Mouse (Mus musculus) neural tube, embryonic 14.5 days (tissue): ENCODE measurements around the gene Rnf17. TPM values are rescaled to one million over a fixed set of nuclear protein-coding genes. Genes with fewer than 3 reads are reported as not detected.

Experiments
- ATAC-seq: fragments of 200-750 bp; cut with Nextera tagmentation; 2 replicates; pipeline ENCODE4 v1.8.0; 2017; ENCODE audit warnings: low read depth, mild to moderate bottlenecking, moderate TSS enrichment, moderate library complexity
- H3K27ac ChIP-seq: fragments of 300-500 bp; sonication (generic); 2 replicates; pipeline ENCODE4 v1.5.1; 2014; ENCODE audit warnings: low read depth, mild to moderate bottlenecking, control low read depth, low read length, moderate library complexity, mixed read lengths
- H3K27me3 ChIP-seq: fragments of 300-500 bp; sonication (generic); 2 replicates; pipeline ENCODE4 v1.6.1; 2014; ENCODE audit warnings: low read length; ENCODE audit not compliant: control insufficient read depth, insufficient read depth
- H3K36me3 ChIP-seq: fragments of 300-500 bp; sonication (generic); 2 replicates; pipeline ENCODE4 v1.6.1; 2014; ENCODE audit warnings: low read length, mixed read lengths; ENCODE audit not compliant: control insufficient read depth, insufficient read depth
- H3K4me1 ChIP-seq: fragments of 300-500 bp; sonication (generic); 2 replicates; pipeline ENCODE4 v1.6.1; 2014; ENCODE audit warnings: low read length; ENCODE audit not compliant: control insufficient read depth, insufficient read depth
- H3K4me2 ChIP-seq: fragments of 300-500 bp; sonication (generic); 2 replicates; pipeline ENCODE4 v1.6.1; 2014; ENCODE audit warnings: mild to moderate bottlenecking, low read depth, low read length, control low read depth
- H3K4me3 ChIP-seq: fragments of 300-500 bp; sonication (generic); 2 replicates; pipeline ENCODE4 v1.5.1; 2014; ENCODE audit warnings: low read depth, low read length, control low read depth, mixed read lengths
- H3K9ac ChIP-seq: fragments of 300-500 bp; sonication (generic); replicated peaks from 2 replicates; pipeline ENCODE4 v1.6.1; 2014; ENCODE audit warnings: low read depth, mild to moderate bottlenecking, control low read depth, low read length, mixed read lengths
- H3K9me3 ChIP-seq: fragments of 300-500 bp; sonication (generic); 2 replicates; pipeline ENCODE4 v1.6.1; 2016; ENCODE audit warnings: low read length; ENCODE audit not compliant: control insufficient read depth
- WGBS: fragments of 180-500 bp; shearing (Covaris S2); extraction: QIAGEN DNeasy Blood & Tissue Kit; methylation state at CpG from one replicate; pipeline ENCODE4 v1.1.7; 2014; 5-methylcytosine and 5-hydroxymethylcytosine counted together
- polyA plus RNA-seq: library from polyadenylated mRNA; unstranded; fragments of >200 nt; fragmentation: Nextera tagmentation; extraction: Ambion mirVana; gene quantifications from 2 replicates; pipeline ENCODE4 v1.2.1, GENCODE M21; 2014

Rnf17 gene
- polyA plus RNA-seq, 1 experiment from 2014 or later, result 1.3 TPM

GRCm38 (mm10) chr14:56368834-56369233 lies 33.5 kb upstream of the Rnf17 start:
- 0 out of 2 replicates have a peak, but pooled peaks cover 3% of the 10 kb centered on the region for H3K4me1 ChIP-seq
- no peaks in the 10 kb centered on the region for H3K36me3 ChIP-seq
- H3K27ac ChIP-seq, result no peak overlapping the region
- no peak overlapping the region for H3K4me2 ChIP-seq
- H3K27me3 ChIP-seq, result peaks cover 22% of the 10 kb centered on the region
- no peaks in the 10 kb centered on the region for H3K9me3 ChIP-seq
- no peak overlapping the region for H3K9ac ChIP-seq
- ATAC-seq, result no peak
- WGBS, result 51% methylated on average over 3 of the region's 3 CpGs
- no peak overlapping the region for H3K4me3 ChIP-seq

GRCm38 (mm10) chr14:56375731-56376130 lies 26.6 kb upstream of the Rnf17 start:
- WGBS, result 2% methylated on average over 6 of the region's 6 CpGs

GRCm38 (mm10) chr14:56377745-56378144 lies 24.6 kb upstream of the Rnf17 start:
- H3K36me3 ChIP-seq, result no peaks in the 10 kb centered on the region
- no peaks in the 10 kb centered on the region for H3K9me3 ChIP-seq
- no peaks in the 10 kb centered on the region for H3K4me1 ChIP-seq
- H3K4me2 ChIP-seq, result no peak overlapping the region
- no peak overlapping the region for H3K27ac ChIP-seq
- ATAC-seq, result no peak
- no peaks in the 10 kb centered on the region for H3K27me3 ChIP-seq
- no peak overlapping the region for H3K9ac ChIP-seq
- no peak overlapping the region for H3K4me3 ChIP-seq

More at GRCm38 (mm10) chr14:56375731-56376130, 26.6 kb upstream of the Rnf17 start:
- Histone ChIP-seq H3K36me3 (no peaks in the 10 kb centered on the region), H3K4me2 (no peak overlapping the region), H3K4me3 (no peak overlapping the region), H3K9me3 (no peaks in the 10 kb centered on the region), H3K9ac (no peak overlapping the region), H3K27me3 (no peaks in the 10 kb centered on the region), H3K4me1 (no peaks in the 10 kb centered on the region), H3K27ac (no peak overlapping the region)
- peak; percentile 92; the same call in 1 of the 2 replicates for ATAC-seq

DNA sequence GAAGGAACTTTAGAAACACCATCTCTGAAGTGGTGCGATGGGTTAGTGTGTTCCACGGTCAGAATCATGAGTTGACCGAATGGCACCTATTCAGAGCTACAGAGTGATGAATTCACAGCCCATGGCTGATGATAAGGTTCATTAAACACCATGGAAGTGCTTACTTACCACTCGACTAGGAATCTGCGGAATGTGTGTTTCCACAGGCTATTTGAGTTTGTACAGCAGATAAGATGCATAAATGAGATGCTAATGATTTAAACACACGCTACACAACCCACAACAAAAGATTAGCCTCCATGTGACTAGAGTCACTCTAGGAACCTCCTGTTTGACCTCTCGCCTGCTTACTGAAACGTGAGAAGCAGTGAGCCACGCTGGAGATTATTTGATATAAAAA lies 23.0 kb upstream of the Rnf17 start:
- no peak for ATAC-seq
- Histone ChIP-seq H3K27ac (no peak overlapping the region), H3K9me3 (no peaks in the 10 kb centered on the region), H3K4me1 (no peaks in the 10 kb centered on the region), H3K4me3 (no peak overlapping the region), H3K36me3 (no peaks in the 10 kb centered on the region), H3K9ac (no peak overlapping the region), H3K27me3 (no peaks in the 10 kb centered on the region), H3K4me2 (no peak overlapping the region)
- WGBS, result 74% methylated on average over 9 of the region's 9 CpGs

- no peaks in the 10 kb centered on the region for H3K9me3 ChIP-seq
- no peak overlapping the region for H3K4me2 ChIP-seq
- H3K9ac ChIP-seq, result no peak overlapping the region
- no peaks in the 10 kb centered on the region for H3K4me1 ChIP-seq
- whole genome bisulfite sequencing, result 89% methylated on average over 4 of the region's 4 CpGs
- no peak for ATAC-seq
- H3K36me3 ChIP-seq, result no peaks in the 10 kb centered on the region
- no peak overlapping the region for H3K4me3 ChIP-seq
- no peaks in the 10 kb centered on the region for H3K27me3 ChIP-seq
- H3K27ac ChIP-seq, result no peak overlapping the region
Measured at GRCm38 (mm10) chr14:56382366-56382765, 20.0 kb upstream of the Rnf17 start.

DNA sequence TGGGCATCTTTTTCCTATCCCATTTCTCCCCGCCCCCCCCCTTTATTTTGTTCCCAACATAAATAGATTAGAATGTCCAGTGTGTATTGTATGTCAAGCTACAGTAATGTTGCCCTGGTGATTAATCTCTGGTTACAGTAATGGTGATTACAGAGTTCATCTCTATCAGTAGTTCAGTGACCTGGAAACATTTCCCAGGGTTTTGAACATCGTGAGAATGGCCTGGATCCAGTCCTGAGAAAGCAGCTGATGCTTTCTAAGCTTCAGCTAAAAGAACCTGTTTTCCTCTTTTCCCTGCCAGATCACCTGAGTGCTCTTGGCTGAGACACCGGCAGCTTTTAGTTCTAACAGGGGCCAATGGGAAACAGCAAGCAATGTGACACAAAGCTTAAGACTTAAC lies 12.1 kb upstream of the Rnf17 start:
- no peak overlapping the region for H3K9ac ChIP-seq
- no peaks in the 10 kb centered on the region for H3K27me3 ChIP-seq
- no peaks in the 10 kb centered on the region for H3K36me3 ChIP-seq
- no peak overlapping the region for H3K27ac ChIP-seq
- 63% methylated on average over 3 of the region's 3 CpGs for WGBS
- H3K4me3 ChIP-seq, result no peak overlapping the region
- no peaks in the 10 kb centered on the region for H3K9me3 ChIP-seq
- no peaks in the 10 kb centered on the region for H3K4me1 ChIP-seq
- ATAC-seq, result no peak
- no peak overlapping the region for H3K4me2 ChIP-seq

DNA sequence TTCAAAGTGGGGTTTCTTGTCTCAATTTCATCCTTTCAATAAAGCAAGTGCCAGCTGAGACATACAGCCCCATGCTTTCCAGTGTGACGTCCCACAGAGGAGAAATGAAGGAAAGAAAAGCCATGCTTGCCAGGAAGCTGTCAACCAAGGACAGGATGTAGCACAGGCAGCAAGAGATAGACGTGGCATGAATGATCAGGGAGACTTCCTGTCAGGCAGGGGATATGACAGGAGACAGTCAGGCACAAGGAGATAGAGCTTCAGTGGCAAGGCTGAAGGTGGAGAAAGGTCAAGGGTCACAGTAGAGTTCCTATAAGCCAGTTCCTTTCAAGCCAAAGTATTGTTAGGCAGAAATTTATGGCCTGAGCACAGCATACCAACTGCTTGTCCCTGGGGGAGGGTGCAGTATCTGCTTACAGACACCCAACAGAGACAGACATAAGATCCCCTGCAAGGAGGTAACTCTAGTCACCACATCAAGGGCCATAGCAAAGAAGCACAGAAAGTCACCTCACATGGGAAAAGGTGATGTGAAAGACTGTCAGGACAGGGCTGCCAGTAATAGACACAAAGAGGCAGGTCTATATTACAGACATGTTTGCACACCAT lies 8.6 kb upstream of the Rnf17 start:
- no peaks in the 10 kb centered on the region for H3K27me3 ChIP-seq

DNA sequence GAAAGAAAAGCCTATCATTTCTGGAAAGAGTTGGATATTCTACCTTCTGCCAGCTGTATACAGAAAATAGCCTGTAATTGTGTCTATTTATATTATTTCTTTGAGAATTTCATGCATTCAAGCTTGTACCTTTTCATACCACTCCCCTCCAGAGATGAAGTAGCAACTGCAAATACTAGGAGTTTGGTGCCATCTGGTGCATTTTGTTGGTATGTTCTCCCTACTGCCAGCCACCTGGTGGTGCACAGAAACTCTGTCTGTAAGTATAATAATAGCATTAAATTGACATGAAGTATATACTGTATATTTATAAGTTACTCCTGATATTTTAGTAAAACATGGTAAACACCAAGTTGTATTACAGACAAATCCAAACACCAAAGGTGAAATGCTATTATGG lies 4.4 kb upstream of the Rnf17 start:
- no peak overlapping the region for H3K27ac ChIP-seq
- H3K9me3 ChIP-seq, result no peaks in the 10 kb centered on the region
- no peak overlapping the region for H3K4me2 ChIP-seq
- H3K9ac ChIP-seq, result no peak overlapping the region
- no peak overlapping the region for H3K4me3 ChIP-seq
- peak; percentile 68; the same call in 1 of the 2 replicates for ATAC-seq
- no peaks in the 10 kb centered on the region for H3K36me3 ChIP-seq
- no peaks in the 10 kb centered on the region for H3K4me1 ChIP-seq
- no peaks in the 10 kb centered on the region for H3K27me3 ChIP-seq

More for the DNA sequence above, 8.6 kb upstream of the Rnf17 start:
- H3K27ac ChIP-seq, result no peak overlapping the region
- WGBS, result 9% methylated on average over 2 of the region's 2 CpGs
- H3K4me1 ChIP-seq, result no peaks in the 10 kb centered on the region
- no peaks in the 10 kb centered on the region for H3K9me3 ChIP-seq
- H3K4me3 ChIP-seq, result no peak overlapping the region
- H3K36me3 ChIP-seq, result no peaks in the 10 kb centered on the region
- H3K4me2 ChIP-seq, result no peak overlapping the region
- no peak for ATAC-seq
- H3K9ac ChIP-seq, result no peak overlapping the region

DNA sequence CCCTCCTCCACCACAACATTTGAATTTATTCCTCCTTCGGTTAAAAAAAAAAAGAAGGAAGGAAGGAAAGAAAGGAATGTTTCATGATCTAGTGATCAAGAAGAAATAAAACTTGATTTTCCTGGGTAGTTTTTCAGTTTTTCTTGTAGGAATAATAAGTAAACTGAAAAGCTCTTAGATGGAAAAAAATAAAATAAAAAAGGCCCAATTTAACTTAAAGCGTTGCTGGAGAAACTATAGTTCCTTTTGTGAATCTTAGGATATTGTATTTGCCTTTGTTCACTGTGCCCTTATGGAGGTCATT lies 643 bp downstream of the Rnf17 start:
- no peaks in the 10 kb centered on the region for H3K9me3 ChIP-seq
- H3K9ac ChIP-seq, result no peak overlapping the region
- H3K27me3 ChIP-seq, result no peaks in the 10 kb centered on the region
- no peak overlapping the region for H3K4me2 ChIP-seq
- 96% methylated on average over 2 of the region's 2 CpGs for WGBS
- H3K36me3 ChIP-seq, result no peaks in the 10 kb centered on the region
- no peaks in the 10 kb centered on the region for H3K4me1 ChIP-seq
- H3K27ac ChIP-seq, result no peak overlapping the region
- H3K4me3 ChIP-seq, result no peak overlapping the region
- no peak for ATAC-seq
